Mouse (Mus musculus) erythroid progenitor cell, adult 5-6 weeks (primary cell): ENCODE measurements around the gene Dda1. TPM values are rescaled to one million over a fixed set of nuclear protein-coding genes. Genes with fewer than 3 reads are reported as not detected.
A peak's percentile ranks its signal among the peaks of the same experiment; 100 is the strongest.

Source experiments
- ATAC-seq: replicated peaks from 2 replicates; pipeline ENCODE4 v1.8.0; 2016; ENCODE audit warnings: moderate number of reproducible peaks, mild to moderate bottlenecking, moderate TSS enrichment, inconsistent platforms; ENCODE audit not compliant: poor library complexity, low FRiP score, severe bottlenecking
- total RNA-seq, 2 experiments: library from RNA; stranded (forward) in 1 of 2; stranded (reverse) in 1 of 2; fragments of 150-400 nt in 1 of 2; fragments of 186-747, 209-891 nt in 1 of 2; gene quantifications; 2 replicates each; pipeline versions ENCODE4 v1.2.3 to v1.2.4; 2015 to 2017; ENCODE audit warnings: low replicate concordance in 2 of 2

Gene Dda1
- total RNA-seq, 2 experiments from 2014 or later = 17.8 to 23.9 TPM

GRCm38 (mm10) chr8:71521634-71522033 lies 52.6 kb downstream of the Dda1 start:
- peak; percentile 68 for ATAC-seq

GRCm38 (mm10) chr8:71525226-71526050 lies 56.4 kb downstream of the Dda1 start, which contains the start of gene Ccdc194:
Ccdc194 (minus strand) TSS chr8:71525711.
- ATAC-seq = no peak

Other genes starting within 250 kb of the Dda1 start
- gene Myo9b, start 196.5 kb upstream of the Dda1 start, total RNA-seq (2015; ENCODE audit: low replicate concordance) = 26.3 and 29.3 TPM in 2 replicates
- gene Myo9b, start 196.5 kb upstream of the Dda1 start, total RNA-seq (2017; ENCODE audit: low replicate concordance) = 23.4 and 32.3 TPM in 2 replicates
- gene Haus8, start 196.3 kb upstream of the Dda1 start, total RNA-seq (2015; ENCODE audit: low replicate concordance) = 36.4 and 49.9 TPM in 2 replicates
- gene Haus8, start 196.3 kb upstream of the Dda1 start, total RNA-seq (2017; ENCODE audit: low replicate concordance) = 69.7 and 109 TPM in 2 replicates
- 46.1 and 99.8 TPM in 2 replicates for gene Use1, start 102.4 kb upstream of the Dda1 start, total RNA-seq (2015; ENCODE audit: low replicate concordance)
- 48.1 and 59.2 TPM in 2 replicates for gene Use1, start 102.4 kb upstream of the Dda1 start, total RNA-seq (2017; ENCODE audit: low replicate concordance)
- 1.7 and 13.7 TPM in 2 replicates for gene Ocel1, start 97.9 kb upstream of the Dda1 start, total RNA-seq (2015; ENCODE audit: low replicate concordance)
- 10.4 and 10.7 TPM in 2 replicates for gene Ocel1, start 97.9 kb upstream of the Dda1 start, total RNA-seq (2017; ENCODE audit: low replicate concordance)
- not detected in 2 replicates for gene Nr2f6, start 87.2 kb upstream of the Dda1 start, total RNA-seq (2015; ENCODE audit: low replicate concordance)
- gene Nr2f6, start 87.2 kb upstream of the Dda1 start, total RNA-seq (2017; ENCODE audit: low replicate concordance) = 1.4 and 6.7 TPM in 2 replicates
- gene Ushbp1, start 73.4 kb upstream of the Dda1 start, total RNA-seq (2015; ENCODE audit: low replicate concordance) = not detected in 2 replicates
- 0.64 TPM in 1 of 2 replicates, not detected in the other for gene Ushbp1, start 73.4 kb upstream of the Dda1 start, total RNA-seq (2017; ENCODE audit: low replicate concordance)
- gene Babam1, start 72.3 kb upstream of the Dda1 start, total RNA-seq (2015; ENCODE audit: low replicate concordance) = 35.0 and 51.6 TPM in 2 replicates
- gene Babam1, start 72.3 kb upstream of the Dda1 start, total RNA-seq (2017; ENCODE audit: low replicate concordance) = 22.3 and 44.8 TPM in 2 replicates
- gene Ankle1, start 63.2 kb upstream of the Dda1 start, total RNA-seq (2015; ENCODE audit: low replicate concordance) = 208 and 222 TPM in 2 replicates
- gene Ankle1, start 63.2 kb upstream of the Dda1 start, total RNA-seq (2017; ENCODE audit: low replicate concordance) = 343 and 473 TPM in 2 replicates
- gene Abhd8, start 5.5 kb upstream of the Dda1 start, total RNA-seq (2015; ENCODE audit: low replicate concordance) = 1.3 and 1.4 TPM in 2 replicates
- 3.0 and 4.5 TPM in 2 replicates for gene Abhd8, start 5.5 kb upstream of the Dda1 start, total RNA-seq (2017; ENCODE audit: low replicate concordance)
- gene Mrpl34, start 4.2 kb upstream of the Dda1 start, total RNA-seq (2015; ENCODE audit: low replicate concordance) = 23.1 and 38.2 TPM in 2 replicates
- gene Mrpl34, start 4.2 kb upstream of the Dda1 start, total RNA-seq (2017; ENCODE audit: low replicate concordance) = 14.1 and 17.5 TPM in 2 replicates
- not detected in 2 replicates for gene Ano8, start 16.8 kb downstream of the Dda1 start, total RNA-seq (2015; ENCODE audit: low replicate concordance)
- 0.13 TPM in 1 of 2 replicates, not detected in the other for gene Ano8, start 16.8 kb downstream of the Dda1 start, total RNA-seq (2017; ENCODE audit: low replicate concordance)
- 2.1 and 4.0 TPM in 2 replicates for gene Gtpbp3, start 18.9 kb downstream of the Dda1 start, total RNA-seq (2015; ENCODE audit: low replicate concordance)
- 0.83 and 4.0 TPM in 2 replicates for gene Gtpbp3, start 18.9 kb downstream of the Dda1 start, total RNA-seq (2017; ENCODE audit: low replicate concordance)
- gene Plvap, start 42.6 kb downstream of the Dda1 start, total RNA-seq (2015; ENCODE audit: low replicate concordance) = not detected in 2 replicates
- gene Plvap, start 42.6 kb downstream of the Dda1 start, total RNA-seq (2017; ENCODE audit: low replicate concordance) = not detected in 2 replicates
- not detected in 2 replicates for gene Ccdc194, start 56.5 kb downstream of the Dda1 start, total RNA-seq (2015; ENCODE audit: low replicate concordance)
- gene Ccdc194, start 56.5 kb downstream of the Dda1 start, total RNA-seq (2017; ENCODE audit: low replicate concordance) = not detected in 2 replicates
- gene Bst2, start 68.3 kb downstream of the Dda1 start, total RNA-seq (2015; ENCODE audit: low replicate concordance) = 7.6 TPM in 1 of 2 replicates, not detected in the other
- gene Bst2, start 68.3 kb downstream of the Dda1 start, total RNA-seq (2017; ENCODE audit: low replicate concordance) = 15.1 and 28.2 TPM in 2 replicates
- gene Mvb12a, start 73.7 kb downstream of the Dda1 start, total RNA-seq (2015; ENCODE audit: low replicate concordance) = 7.6 and 9.6 TPM in 2 replicates
- 2.1 and 4.5 TPM in 2 replicates for gene Mvb12a, start 73.7 kb downstream of the Dda1 start, total RNA-seq (2017; ENCODE audit: low replicate concordance)
- not detected in 2 replicates for gene Tmem221, start 89.7 kb downstream of the Dda1 start, total RNA-seq (2015; ENCODE audit: low replicate concordance)
- gene Tmem221, start 89.7 kb downstream of the Dda1 start, total RNA-seq (2017; ENCODE audit: low replicate concordance) = not detected in 2 replicates
- gene Nxnl1, start 97.4 kb downstream of the Dda1 start, total RNA-seq (2015; ENCODE audit: low replicate concordance) = not detected in 2 replicates
- gene Nxnl1, start 97.4 kb downstream of the Dda1 start, total RNA-seq (2017; ENCODE audit: low replicate concordance) = not detected in 2 replicates
- 1.1 and 1.7 TPM in 2 replicates for gene Slc27a1, start 99.7 kb downstream of the Dda1 start, total RNA-seq (2015; ENCODE audit: low replicate concordance)
- gene Slc27a1, start 99.7 kb downstream of the Dda1 start, total RNA-seq (2017; ENCODE audit: low replicate concordance) = not detected in 2 replicates
- gene Pgls, start 123.0 kb downstream of the Dda1 start, total RNA-seq (2015; ENCODE audit: low replicate concordance) = 31.4 and 36.9 TPM in 2 replicates
- gene Pgls, start 123.0 kb downstream of the Dda1 start, total RNA-seq (2017; ENCODE audit: low replicate concordance) = 14.8 and 31.8 TPM in 2 replicates
- gene Fam129c, start 128.4 kb downstream of the Dda1 start, total RNA-seq (2015; ENCODE audit: low replicate concordance) = 54.1 and 135 TPM in 2 replicates
- gene Fam129c, start 128.4 kb downstream of the Dda1 start, total RNA-seq (2017; ENCODE audit: low replicate concordance) = 7.4 and 32.9 TPM in 2 replicates
- gene Colgalt1, start 141.8 kb downstream of the Dda1 start, total RNA-seq (2015; ENCODE audit: low replicate concordance) = 5.9 and 19.5 TPM in 2 replicates
- gene Colgalt1, start 141.8 kb downstream of the Dda1 start, total RNA-seq (2017; ENCODE audit: low replicate concordance) = 9.2 and 11.0 TPM in 2 replicates
- gene Unc13a, start 202.6 kb downstream of the Dda1 start, total RNA-seq (2015; ENCODE audit: low replicate concordance) = not detected in 2 replicates
- gene Unc13a, start 202.6 kb downstream of the Dda1 start, total RNA-seq (2017; ENCODE audit: low replicate concordance) = not detected in 2 replicates
- gene Jak3, start 207.1 kb downstream of the Dda1 start, total RNA-seq (2015; ENCODE audit: low replicate concordance) = 2.1 and 5.4 TPM in 2 replicates
- 0.68 and 0.90 TPM in 2 replicates for gene Jak3, start 207.1 kb downstream of the Dda1 start, total RNA-seq (2017; ENCODE audit: low replicate concordance)
- 3.6 TPM in 1 of 2 replicates, not detected in the other for gene Insl3, start 220.0 kb downstream of the Dda1 start, total RNA-seq (2015; ENCODE audit: low replicate concordance)
- not detected in 2 replicates for gene Insl3, start 220.0 kb downstream of the Dda1 start, total RNA-seq (2017; ENCODE audit: low replicate concordance)
- 12.2 and 12.3 TPM in 2 replicates for gene B3gnt3, start 232.6 kb downstream of the Dda1 start, total RNA-seq (2015; ENCODE audit: low replicate concordance)
- 10.9 and 14.4 TPM in 2 replicates for gene B3gnt3, start 232.6 kb downstream of the Dda1 start, total RNA-seq (2017; ENCODE audit: low replicate concordance)